Mouse (Mus musculus): ENCODE measurements around the gene Tctex1d4.

- no peak for TF ChIP-seq CTCF (IDR thresholded peaks at IDR 0.05; ENCODE audit: low read depth)
- no peak for TF ChIP-seq EP300 (IDR thresholded peaks at IDR 0.05; ENCODE audit: low read depth)
Observed at GRCm38 (mm10) chr4:117130790-117131189, 4.2 kb downstream of the Tctex1d4 start.

Measured in liver, embryonic 14.5 days (tissue).